Mouse (Mus musculus): ENCODE data around the gene Hdac10. TPM values are rescaled to one million over a fixed set of nuclear protein-coding genes. Genes with fewer than 3 reads are reported as not detected.

Hdac10 gene
- total and polyA plus RNA-seq, 3 experiments, result 8.2 to 17.7 (median 9.5) TPM

- H3K27ac ChIP-seq (ENCODE audit: insufficient read depth, low read depth), result no peak overlapping the region
- in situ Hi-C loops (cut with MboI; ENCODE audit: low pct_ligation_motif_present, low pct_unique_long_range_greater_than_20kb, low sequenced_read_pairs) (no loop called here), dilution Hi-C loops (cut with MboI; ENCODE audit: extremely low pct_ligation_motif_present, extremely low pct_unique_long_range_greater_than_20kb, low sequenced_read_pairs) (no loop called here)
- peaks cover 1% of the 10 kb centered on the region for H3K27me3 ChIP-seq (replicated peaks)
- no peak overlapping the region for H3K4me3 ChIP-seq (replicated peaks in 1 of 3; ENCODE audit: low read depth in 2 of 3, low read length in 2 of 3, poor library complexity in 1 of 3)
- H3K36me3 ChIP-seq (replicated peaks in 1 of 2; ENCODE audit: control insufficient read depth in 1 of 2, insufficient read depth in 1 of 2, low read length in 1 of 2), result peaks cover 0 to 5% of the 10 kb centered on the region in 2 experiments
- H3K9ac ChIP-seq (ENCODE audit: insufficient read depth, low read depth), result no peak overlapping the region
- H3K79me2 ChIP-seq (replicated peaks; ENCODE audit: control insufficient read depth, extremely low read depth, insufficient read depth, poor library complexity, severe bottlenecking), result 0 out of 2 replicates have a peak, but pooled peaks cover 3% of the 10 kb centered on the region
- TF ChIP-seq MAX (IDR thresholded peaks at IDR 0.05; ENCODE audit: low read length), result no peak
- no peak for TF ChIP-seq SIN3A (IDR thresholded peaks at IDR 0.05; ENCODE audit: low read length)
- no peak for TF ChIP-seq ETS1 (conservative IDR thresholded peaks at IDR 0.05; ENCODE audit: low read depth, low read length)
- TF ChIP-seq EP300 (IDR thresholded peaks at IDR 0.05; ENCODE audit: low read length), result no peak
- no peak for TF ChIP-seq MAFK (IDR thresholded peaks at IDR 0.05; ENCODE audit: insufficient replicate concordance, low read length)
- TF ChIP-seq MAZ (IDR thresholded peaks at IDR 0.05; ENCODE audit: low read depth, low read length), result no peak
- no peak for TF ChIP-seq JUN (IDR thresholded peaks at IDR 0.05; ENCODE audit: insufficient read depth, low read depth, low read length)
- TF ChIP-seq BHLHE40 (IDR thresholded peaks at IDR 0.05; ENCODE audit: low read depth, low read length), result no peak
- no peak for TF ChIP-seq NRF1 (IDR thresholded peaks at IDR 0.05; ENCODE audit: low read depth, low read length)
- TF ChIP-seq SMC3 (IDR thresholded peaks at IDR 0.05; ENCODE audit: low read depth, low read length), result no peak
- TF ChIP-seq HCFC1 (IDR thresholded peaks at IDR 0.05; ENCODE audit: low read depth, low read length), result no peak
- no peak for TF ChIP-seq ZC3H11A (IDR thresholded peaks at IDR 0.05; ENCODE audit: low read depth, low read length)
- TF ChIP-seq ZNF384 (IDR thresholded peaks at IDR 0.05; ENCODE audit: low read depth, low read length), result no peak
- no peak for TF ChIP-seq IRF4 (IDR thresholded peaks at IDR 0.05; ENCODE audit: low read depth, low read length)
- TF ChIP-seq MYC (IDR thresholded peaks at IDR 0.05; ENCODE audit: low read depth, low read length), result no peak
- no peak for TF ChIP-seq ZKSCAN1 (IDR thresholded peaks at IDR 0.05; ENCODE audit: borderline replicate concordance, low read depth, low read length)
- no peak for TF ChIP-seq POLR2AphosphoS2 (IDR thresholded peaks at IDR 0.05; ENCODE audit: low read depth, low read length)
- TF ChIP-seq ZMIZ1 (IDR thresholded peaks at IDR 0.05; ENCODE audit: low read depth, low read length), result no peak
- H3K4me1 ChIP-seq (ENCODE audit: control insufficient read depth in 1 of 2, insufficient read depth in 2 of 2), result peaks cover 29 to 72% of the 10 kb centered on the region in 2 experiments
- DNase-seq (ENCODE audit: extremely low read depth), result no peak
- peaks cover 4% of the 10 kb centered on the region for H3K9me3 ChIP-seq (replicated peaks; ENCODE audit: low read length)
- H3K4me2 ChIP-seq (ENCODE audit: insufficient read depth, low read depth, poor library complexity, severe bottlenecking), result no peak overlapping the region
These were observed 47.1 kb upstream of the Hdac10 start for GRCm38 (mm10) chr15:89175411-89176155.

- in situ Hi-C loops (cut with MboI; ENCODE audit: low pct_ligation_motif_present, low pct_unique_long_range_greater_than_20kb, low sequenced_read_pairs) (loop anchor here (5.0 kb wide), 1 partner anchor 32 kb away; no protein-coding TSS in a partner anchor), dilution Hi-C loops (cut with MboI; ENCODE audit: extremely low pct_ligation_motif_present, extremely low pct_unique_long_range_greater_than_20kb, low sequenced_read_pairs) (no loop called here)
- Histone ChIP-seq H3K27ac (ENCODE audit: insufficient read depth, low read depth) (no peak overlapping the region), H3K4me2 (ENCODE audit: insufficient read depth, low read depth, poor library complexity, severe bottlenecking) (no peak overlapping the region), H3K27me3 (replicated peaks) (peaks cover 1% of the 10 kb centered on the region), H3K9me3 (replicated peaks; ENCODE audit: low read length) (no peaks in the 10 kb centered on the region), H3K36me3 (replicated peaks in 1 of 2; ENCODE audit: control insufficient read depth in 1 of 2, insufficient read depth in 1 of 2, low read length in 1 of 2) (peaks cover 0 to 2% of the 10 kb centered on the region in 2 experiments), H3K4me1 (ENCODE audit: control insufficient read depth in 1 of 2, insufficient read depth in 2 of 2) (peaks cover 29 to 78% of the 10 kb centered on the region in 2 experiments), H3K79me2 (replicated peaks; ENCODE audit: control insufficient read depth, extremely low read depth, insufficient read depth, poor library complexity, severe bottlenecking) (0 out of 2 replicates have a peak, but pooled peaks cover 3% of the 10 kb centered on the region), H3K4me3 (replicated peaks in 1 of 3; ENCODE audit: low read depth in 2 of 3, low read length in 2 of 3, poor library complexity in 1 of 3) (no peak overlapping the region), H3K9ac (ENCODE audit: insufficient read depth, low read depth) (no peak overlapping the region)
- DNase-seq (ENCODE audit: extremely low read depth), result no peak
- TF ChIP-seq MAFK (IDR thresholded peaks at IDR 0.05; ENCODE audit: insufficient replicate concordance, low read length) (no peak), ETS1 (conservative IDR thresholded peaks at IDR 0.05; ENCODE audit: low read depth, low read length) (no peak), MAZ (IDR thresholded peaks at IDR 0.05; ENCODE audit: low read depth, low read length) (no peak), CHD1 (IDR thresholded peaks at IDR 0.05; ENCODE audit: low read depth, low read length) (no peak), ELF1 (IDR thresholded peaks at IDR 0.05; ENCODE audit: low read depth, low read length) (no peak), CTCF (conservative IDR thresholded peaks at IDR 0.05 in 1 of 2, IDR thresholded peaks at IDR 0.05 in 1 of 2; ENCODE audit: low read depth in 2 of 2, low read length in 2 of 2) (no peak), ZKSCAN1 (IDR thresholded peaks at IDR 0.05; ENCODE audit: borderline replicate concordance, low read depth, low read length) (no peak), MXI1 (IDR thresholded peaks at IDR 0.05; ENCODE audit: low read depth, low read length) (no peak), MYC (IDR thresholded peaks at IDR 0.05; ENCODE audit: low read depth, low read length) (no peak), POLR2A (IDR thresholded peaks at IDR 0.05; ENCODE audit: low read depth, low read length) (no peak), UBTF (IDR thresholded peaks at IDR 0.05; ENCODE audit: low read depth, low read length) (no peak), TBP (conservative IDR thresholded peaks at IDR 0.05; ENCODE audit: low read depth, low read length) (no peak), EP300 (IDR thresholded peaks at IDR 0.05; ENCODE audit: low read length) (no peak), MEF2A (IDR thresholded peaks at IDR 0.05; ENCODE audit: borderline replicate concordance, low read depth, low read length) (no peak), SIN3A (IDR thresholded peaks at IDR 0.05; ENCODE audit: low read length) (no peak), HCFC1 (IDR thresholded peaks at IDR 0.05; ENCODE audit: low read depth, low read length) (no peak), SMC3 (IDR thresholded peaks at IDR 0.05; ENCODE audit: low read depth, low read length) (no peak), TCF12 (IDR thresholded peaks at IDR 0.05; ENCODE audit: low read depth, low read length) (no peak), BHLHE40 (IDR thresholded peaks at IDR 0.05; ENCODE audit: low read depth, low read length) (no peak)
These were observed 46.4 kb upstream of the Hdac10 start for GRCm38 (mm10) chr15:89174889-89175339.
